Mouse (Mus musculus): Measurements from ENCODE around the gene Nell2. TPM values are rescaled to one million over a fixed set of nuclear protein-coding genes. Genes with fewer than 3 reads are reported as not detected.

Gene Nell2
- polyA plus RNA-seq, 1 experiment from 2014 or later = 5.6 TPM

Other genes starting within 250 kb of the Nell2 start
- gene Dbx2, start 127.4 kb upstream of the Nell2 start, polyA plus RNA-seq (2016; fragmentation: Nextera tagmentation; extraction: Ambion mirVana) = 7.5 and 9.0 TPM in 2 replicates